Mouse (Mus musculus): ENCODE data around the gene Cabcoco1. TPM values are rescaled to one million over a fixed set of nuclear protein-coding genes. Genes with fewer than 3 reads are reported as not detected.

Gene Cabcoco1
- total RNA-seq, 1 experiment = not detected

DNA sequence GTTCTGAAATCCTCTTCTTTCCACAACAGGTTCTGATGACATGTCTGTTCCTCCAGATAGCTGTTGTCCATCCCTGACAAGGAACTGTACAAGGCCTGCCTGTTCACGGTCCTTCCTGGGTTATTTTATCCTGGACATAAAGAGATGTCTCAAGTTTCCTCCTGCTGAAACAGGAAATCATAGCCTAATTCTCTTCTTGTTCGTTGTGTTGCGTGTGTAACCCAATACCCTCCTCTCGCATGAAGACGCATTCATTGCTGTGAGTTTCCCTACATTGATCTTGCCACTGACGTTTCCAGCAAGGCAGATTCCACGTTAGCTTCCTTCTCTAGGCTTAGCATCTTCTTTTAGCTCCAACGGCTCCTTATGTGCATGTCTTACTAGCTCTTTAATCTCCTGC, 12.7 kb downstream of the Cabcoco1 start:
- TF ChIP-seq MAFK (IDR thresholded peaks at IDR 0.05; ENCODE audit: insufficient read depth, low read depth, low read length) (no peak), ZNF384 (IDR thresholded peaks at IDR 0.05; ENCODE audit: low read depth, low read length) (no peak), ZC3H11A (IDR thresholded peaks at IDR 0.05; ENCODE audit: borderline replicate concordance, low read depth, low read length) (no peak), CHD2 (IDR thresholded peaks at IDR 0.05; ENCODE audit: low read depth, low read length) (no peak)
- Histone ChIP-seq H3K9ac (ENCODE audit: insufficient read depth, low read depth, low read length, poor library complexity, severe bottlenecking) (no peak overlapping the region), H3K27ac (ENCODE audit: insufficient read depth, low read depth, low read length, poor library complexity, severe bottlenecking) (no peak overlapping the region), H3K36me3 (ENCODE audit: control insufficient read depth, insufficient read depth, low read length, poor library complexity, severe bottlenecking) (no peaks in the 10 kb centered on the region), H3K4me1 (ENCODE audit: control insufficient read depth in 2 of 2, insufficient read depth in 2 of 2, low read length in 2 of 2, poor library complexity in 1 of 2) (no peaks in the 10 kb centered on the region), H3K4me3 (ENCODE audit: insufficient read depth in 1 of 2, low read depth in 1 of 2, low read length in 2 of 2, poor library complexity in 1 of 2, severe bottlenecking in 1 of 2) (no peak overlapping the region), H3K9me3 (ENCODE audit: control insufficient read depth, insufficient read depth, low read depth, low read length) (no peaks in the 10 kb centered on the region)
- no peak for DNase-seq (ENCODE audit: low read depth, low spot score)
- in situ Hi-C loops (cut with MboI; ENCODE audit: low sequenced_read_pairs in 2 of 2, unreplicated experiment in 2 of 2) = no loop called here

- no peak overlapping the region for H3K27ac ChIP-seq (ENCODE audit: insufficient read depth, low read depth, low read length, poor library complexity, severe bottlenecking)
- H3K4me1 ChIP-seq (ENCODE audit: control insufficient read depth in 2 of 2, insufficient read depth in 2 of 2, low read length in 2 of 2, poor library complexity in 1 of 2) = no peaks in the 10 kb centered on the region
- in situ Hi-C loops (cut with MboI; ENCODE audit: low sequenced_read_pairs in 2 of 2, unreplicated experiment in 2 of 2) = no loop called here
- no peak for DNase-seq (ENCODE audit: low read depth, low spot score)
- H3K9me3 ChIP-seq (ENCODE audit: control insufficient read depth, insufficient read depth, low read depth, low read length) = no peaks in the 10 kb centered on the region
- TF ChIP-seq MAFK (IDR thresholded peaks at IDR 0.05; ENCODE audit: insufficient read depth, low read depth, low read length) = no peak
- no peak for TF ChIP-seq ZC3H11A (IDR thresholded peaks at IDR 0.05; ENCODE audit: borderline replicate concordance, low read depth, low read length)
- no peak for TF ChIP-seq HCFC1 (IDR thresholded peaks at IDR 0.05; ENCODE audit: borderline replicate concordance, insufficient read depth, low read length)
- no peak for TF ChIP-seq CHD2 (IDR thresholded peaks at IDR 0.05; ENCODE audit: low read depth, low read length)
- no peak for TF ChIP-seq ZNF384 (IDR thresholded peaks at IDR 0.05; ENCODE audit: low read depth, low read length)
- H3K36me3 ChIP-seq (ENCODE audit: control insufficient read depth, insufficient read depth, low read length, poor library complexity, severe bottlenecking) = no peaks in the 10 kb centered on the region
- no peak overlapping the region for H3K4me3 ChIP-seq (ENCODE audit: insufficient read depth in 1 of 2, low read depth in 1 of 2, low read length in 2 of 2, poor library complexity in 1 of 2, severe bottlenecking in 1 of 2)
- no peak overlapping the region for H3K9ac ChIP-seq (ENCODE audit: insufficient read depth, low read depth, low read length, poor library complexity, severe bottlenecking)
Observed at GRCm38 (mm10) chr10:68522106-68522505, 19.6 kb downstream of the Cabcoco1 start.

DNA sequence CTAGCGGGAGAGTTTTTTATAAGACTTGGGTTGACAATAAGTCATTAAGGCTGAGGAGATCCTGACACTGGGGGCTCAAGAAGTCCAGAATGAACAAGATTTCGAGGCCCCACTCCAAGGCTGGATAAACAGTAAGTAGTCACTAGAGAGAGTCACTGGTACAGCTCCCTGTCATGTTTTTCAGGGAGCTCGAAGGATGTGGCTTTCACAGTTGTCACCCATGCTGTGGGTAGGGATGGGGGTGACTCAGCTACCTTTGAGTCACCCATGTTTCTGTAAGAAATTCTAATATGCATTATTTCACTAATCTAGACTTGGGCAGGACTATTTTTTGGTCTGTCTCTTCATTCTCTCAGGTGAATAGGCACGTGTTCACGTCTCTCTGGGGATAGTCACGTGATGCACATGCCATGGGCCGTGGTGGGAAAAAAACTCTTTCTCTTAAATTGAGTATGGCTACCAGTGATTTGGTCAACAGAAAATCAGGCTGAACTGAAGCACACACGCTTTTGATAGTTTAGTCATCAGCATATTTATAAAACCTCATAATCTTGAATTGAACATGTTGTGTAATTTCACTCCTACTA, 29.2 kb downstream of the Cabcoco1 start:
- Histone ChIP-seq H3K4me3 (ENCODE audit: insufficient read depth in 1 of 2, low read depth in 1 of 2, low read length in 2 of 2, poor library complexity in 1 of 2, severe bottlenecking in 1 of 2) (no peak overlapping the region), H3K9ac (ENCODE audit: insufficient read depth, low read depth, low read length, poor library complexity, severe bottlenecking) (no peak overlapping the region), H3K36me3 (ENCODE audit: control insufficient read depth, insufficient read depth, low read length, poor library complexity, severe bottlenecking) (no peaks in the 10 kb centered on the region), H3K9me3 (ENCODE audit: control insufficient read depth, insufficient read depth, low read depth, low read length) (no peaks in the 10 kb centered on the region), H3K27ac (ENCODE audit: insufficient read depth, low read depth, low read length, poor library complexity, severe bottlenecking) (no peak overlapping the region), H3K4me1 (ENCODE audit: control insufficient read depth in 2 of 2, insufficient read depth in 2 of 2, low read length in 2 of 2, poor library complexity in 1 of 2) (no peaks in the 10 kb centered on the region)
- no peak for DNase-seq (ENCODE audit: low read depth, low spot score)
- in situ Hi-C loops (cut with MboI; ENCODE audit: low sequenced_read_pairs in 2 of 2, unreplicated experiment in 2 of 2) = no loop called here
- TF ChIP-seq ZC3H11A (IDR thresholded peaks at IDR 0.05; ENCODE audit: borderline replicate concordance, low read depth, low read length) (no peak), HCFC1 (IDR thresholded peaks at IDR 0.05; ENCODE audit: borderline replicate concordance, insufficient read depth, low read length) (no peak), MAFK (IDR thresholded peaks at IDR 0.05; ENCODE audit: insufficient read depth, low read depth, low read length) (no peak), ZNF384 (IDR thresholded peaks at IDR 0.05; ENCODE audit: low read depth, low read length) (no peak), CHD2 (IDR thresholded peaks at IDR 0.05; ENCODE audit: low read depth, low read length) (no peak)

GRCm38 (mm10) chr10:68507741-68508140, 34.0 kb downstream of the Cabcoco1 start:
- Histone ChIP-seq H3K4me3 (ENCODE audit: insufficient read depth in 1 of 2, low read depth in 1 of 2, low read length in 2 of 2, poor library complexity in 1 of 2, severe bottlenecking in 1 of 2) (no peak overlapping the region), H3K9ac (ENCODE audit: insufficient read depth, low read depth, low read length, poor library complexity, severe bottlenecking) (no peak overlapping the region), H3K27ac (ENCODE audit: insufficient read depth, low read depth, low read length, poor library complexity, severe bottlenecking) (no peak overlapping the region), H3K4me1 (ENCODE audit: control insufficient read depth in 2 of 2, insufficient read depth in 2 of 2, low read length in 2 of 2, poor library complexity in 1 of 2) (no peaks in the 10 kb centered on the region), H3K36me3 (ENCODE audit: control insufficient read depth, insufficient read depth, low read length, poor library complexity, severe bottlenecking) (no peaks in the 10 kb centered on the region), H3K9me3 (ENCODE audit: control insufficient read depth, insufficient read depth, low read depth, low read length) (no peaks in the 10 kb centered on the region)
- DNase-seq (ENCODE audit: low read depth, low spot score) = no peak
- no peak for TF ChIP-seq CHD2 (IDR thresholded peaks at IDR 0.05; ENCODE audit: low read depth, low read length)
- no peak for TF ChIP-seq HCFC1 (IDR thresholded peaks at IDR 0.05; ENCODE audit: borderline replicate concordance, insufficient read depth, low read length)
- TF ChIP-seq ZC3H11A (IDR thresholded peaks at IDR 0.05; ENCODE audit: borderline replicate concordance, low read depth, low read length) = no peak
- TF ChIP-seq MAFK (IDR thresholded peaks at IDR 0.05; ENCODE audit: insufficient read depth, low read depth, low read length) = no peak
- TF ChIP-seq ZNF384 (IDR thresholded peaks at IDR 0.05; ENCODE audit: low read depth, low read length) = no peak
- in situ Hi-C loops (cut with MboI; ENCODE audit: low sequenced_read_pairs in 2 of 2, unreplicated experiment in 2 of 2) = no loop called here

DNA sequence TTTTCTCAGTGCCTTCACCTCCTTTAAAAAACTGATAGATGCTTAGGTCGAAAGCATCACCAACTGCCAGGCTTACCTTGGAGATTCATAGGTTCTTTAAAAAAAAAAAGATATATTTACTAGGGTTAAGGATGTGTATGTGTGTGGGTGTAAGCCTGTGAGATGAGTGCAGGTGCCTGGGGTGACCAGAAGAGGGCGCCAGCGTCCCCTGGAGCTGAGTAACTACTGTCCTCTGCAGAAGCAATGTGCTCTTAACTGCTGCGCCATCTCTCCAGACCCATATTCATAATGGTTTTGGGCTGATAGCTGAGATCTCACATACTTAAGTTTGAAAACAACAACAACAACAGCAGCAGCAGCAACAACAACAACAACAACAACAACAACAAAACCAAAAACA, 35.5 kb downstream of the Cabcoco1 start:
- Histone ChIP-seq H3K27ac (ENCODE audit: insufficient read depth, low read depth, low read length, poor library complexity, severe bottlenecking) (no peak overlapping the region), H3K4me1 (ENCODE audit: control insufficient read depth in 2 of 2, insufficient read depth in 2 of 2, low read length in 2 of 2, poor library complexity in 1 of 2) (no peaks in the 10 kb centered on the region), H3K9ac (ENCODE audit: insufficient read depth, low read depth, low read length, poor library complexity, severe bottlenecking) (no peak overlapping the region), H3K9me3 (ENCODE audit: control insufficient read depth, insufficient read depth, low read depth, low read length) (no peaks in the 10 kb centered on the region), H3K36me3 (ENCODE audit: control insufficient read depth, insufficient read depth, low read length, poor library complexity, severe bottlenecking) (no peaks in the 10 kb centered on the region), H3K4me3 (ENCODE audit: insufficient read depth in 1 of 2, low read depth in 1 of 2, low read length in 2 of 2, poor library complexity in 1 of 2, severe bottlenecking in 1 of 2) (no peak overlapping the region)
- peak; percentile 3 for DNase-seq (ENCODE audit: low read depth, low spot score)
- in situ Hi-C loops (cut with MboI; ENCODE audit: low sequenced_read_pairs in 2 of 2, unreplicated experiment in 2 of 2) = no loop called here
- no peak for TF ChIP-seq MAFK (IDR thresholded peaks at IDR 0.05; ENCODE audit: insufficient read depth, low read depth, low read length)
- no peak for TF ChIP-seq CHD2 (IDR thresholded peaks at IDR 0.05; ENCODE audit: low read depth, low read length)
